Comparison of ENCODE assay signal across 26 mouse cellular contexts in genomic region chr2:59006567-59007340, GRCm38 (mm10).
DNase-seq lines count a peak whose midpoint lies in the region; ATAC-seq lines count a peak whose summit lies in the region.
"Had no signal": no experiment of that assay in that cellular context is flagged by ENCODE, and none has a peak within 500 bp of the region (broad histone marks: within the 10 kb centered on the region; RNA-seq: fewer than 3 reads in every experiment).

No protein-coding gene starts in this region.

- no peaks in the 10 kb centered on the region for H3K4me1 ChIP-seq in kidney, embryonic 15.5 days
- H3K4me1 ChIP-seq: embryonic facial prominence, embryonic 10.5 days; embryonic facial prominence, embryonic 13.5 days; forebrain, embryonic 13.5 days; heart, embryonic 10.5 days; hindbrain, embryonic 13.5 days had no signal

- no peak overlapping the region for H3K4me3 ChIP-seq in kidney, embryonic 15.5 days (replicated peaks)
- H3K4me3 ChIP-seq: embryonic facial prominence, embryonic 10.5 days; embryonic facial prominence, embryonic 13.5 days; erythroblast, embryonic 14.5 days; forebrain, embryonic 13.5 days; heart, adult 2 months; heart, embryonic 10.5 days; hindbrain, embryonic 13.5 days had no signal

- ATAC-seq in kidney, embryonic 15.5 days (replicated peaks; ENCODE audit: low FRiP score) = no peak
- ATAC-seq: activated CD4-positive, CD25-positive, alpha-beta regulatory T cell, adult 4 months; CD4-positive, CD25-positive, alpha-beta regulatory T cell, adult 4 months; forebrain, embryonic 13.5 days; forebrain, embryonic 16.5 days; hindbrain, embryonic 16.5 days had no signal

- no peaks in the 10 kb centered on the region for H3K9me3 ChIP-seq in kidney, embryonic 15.5 days (replicated peaks)
- H3K9me3 ChIP-seq: embryonic facial prominence, embryonic 10.5 days; embryonic facial prominence, embryonic 13.5 days; forebrain, embryonic 13.5 days; heart, embryonic 10.5 days; hindbrain, embryonic 13.5 days had no signal

- no peak overlapping the region for H3K9ac ChIP-seq in kidney, embryonic 15.5 days
- H3K9ac ChIP-seq: embryonic facial prominence, embryonic 13.5 days; forebrain, embryonic 13.5 days; hindbrain, embryonic 13.5 days had no signal

- no peak overlapping the region for H3K4me2 ChIP-seq in kidney, embryonic 15.5 days
- H3K4me2 ChIP-seq: embryonic facial prominence, embryonic 13.5 days; forebrain, embryonic 13.5 days; hindbrain, embryonic 13.5 days had no signal

- H3K27ac ChIP-seq in kidney, embryonic 15.5 days = no peak overlapping the region
- H3K27ac ChIP-seq: embryonic facial prominence, embryonic 10.5 days; embryonic facial prominence, embryonic 13.5 days; forebrain, embryonic 13.5 days; heart, adult 2 months; heart, embryonic 10.5 days; hindbrain, embryonic 13.5 days had no signal

- peak; percentile 41 to 42 for DNase-seq in kidney, adult 8-10 months
- DNase-seq in kidney, postnatal 10 days = peak; percentile 11
- peak; percentile 36 to 44 for DNase-seq in kidney, postnatal 36 days
- DNase-seq in layer of hippocampus, adult 11-12 months (ENCODE audit: low spot score) = no peak
- DNase-seq in Muller cell, postnatal 12 days (ENCODE audit: inconsistent ontology term) = no peak
- DNase-seq: adrenal gland, adult 8-10 months; adrenal gland, postnatal 25 days; cerebellum, adult 11-12 months; cerebellum, adult 8-10 months; cerebellum, postnatal 10 days; cerebellum, postnatal 36 days; embryo, embryonic 11 days; gastrocnemius, postnatal 10 days; gastrocnemius, postnatal 36 days; heart, adult 2 months had no signal

- no peaks in the 10 kb centered on the region for H3K36me3 ChIP-seq in kidney, embryonic 15.5 days
- H3K36me3 ChIP-seq: embryonic facial prominence, embryonic 10.5 days; embryonic facial prominence, embryonic 13.5 days; heart, embryonic 10.5 days; hindbrain, embryonic 13.5 days had no signal

- no peaks in the 10 kb centered on the region for H3K27me3 ChIP-seq in kidney, embryonic 15.5 days
- H3K27me3 ChIP-seq: embryonic facial prominence, embryonic 13.5 days; forebrain, embryonic 13.5 days; hindbrain, embryonic 13.5 days had no signal

- WGBS in kidney, embryonic 15.5 days = 84% methylated on average over 8 of the region's 8 CpGs

Comparison
In these comparisons a context has a peak if more than half of its experiments do, and no peak if none do; other contexts are left out.
1. DNase-seq: peak in kidney, adult 8-10 months (2 of 2), kidney, postnatal 10 days (single experiment) and kidney, postnatal 36 days (2 of 2); none in layer of hippocampus, adult 11-12 months (single experiment) and Muller cell, postnatal 12 days (single experiment).